Mouse (Mus musculus) liver, embryonic 13.5 days (tissue): ENCODE data around the gene Olfr1012. TPM values are rescaled to one million over a fixed set of nuclear protein-coding genes. Genes with fewer than 3 reads are reported as not detected.
"Not testable (repeated sequence)": the region's sequence is repeated elsewhere in the genome, so short reads cannot be mapped to it uniquely, and the experiment has no call there.

ENCODE experiments used
- ATAC-seq: fragments of 200-750 bp; cut with Nextera tagmentation; 2 replicates; pipeline ENCODE4 v1.8.0; 2017; ENCODE audit warnings: low read depth, mild to moderate bottlenecking, moderate number of reproducible peaks, moderate library complexity
- DNase-seq: peaks from one replicate; pipeline ENCODE4 v3.0.0; 2022
- H3K27ac ChIP-seq: fragments of 300-500 bp; sonication (generic); 2 replicates; pipeline ENCODE4 v1.5.1; 2015; ENCODE audit warnings: moderate library complexity, mild to moderate bottlenecking, inconsistent platforms
- H3K27me3 ChIP-seq: fragments of 300-500 bp; sonication (generic); 2 replicates; pipeline ENCODE4 v1.6.1; 2015; ENCODE audit warnings: mild to moderate bottlenecking, inconsistent platforms
- H3K36me3 ChIP-seq: fragments of 300-500 bp; sonication (generic); 2 replicates; pipeline ENCODE4 v1.6.1; 2015; ENCODE audit warnings: mild to moderate bottlenecking, inconsistent platforms
- H3K4me1 ChIP-seq: fragments of 300-500 bp; sonication (generic); replicated peaks from 2 replicates; pipeline ENCODE4 v1.6.1; 2015; ENCODE audit warnings: inconsistent platforms
- H3K4me2 ChIP-seq: fragments of 300-500 bp; sonication (generic); 2 replicates; pipeline ENCODE4 v1.6.1; 2015; ENCODE audit warnings: inconsistent platforms, mild to moderate bottlenecking, moderate library complexity
- H3K4me3 ChIP-seq: fragments of 300-500 bp; sonication (generic); replicated peaks from 2 replicates; pipeline ENCODE4 v1.5.1; 2015; ENCODE audit warnings: mild to moderate bottlenecking, inconsistent platforms
- H3K9ac ChIP-seq: fragments of 300-500 bp; sonication (generic); 2 replicates; pipeline ENCODE4 v1.6.1; 2015; ENCODE audit warnings: mild to moderate bottlenecking, inconsistent platforms
- H3K9me3 ChIP-seq: fragments of 300-500 bp; sonication (generic); replicated peaks from 2 replicates; pipeline ENCODE4 v1.6.1; 2016; ENCODE audit warnings: inconsistent platforms
- WGBS: fragments of 180-500 bp; shearing (Covaris S2); methylation state at CpG from one replicate; pipeline ENCODE4 v1.1.7; 2015; ENCODE audit not compliant: insufficient replicate concordance; 5-methylcytosine and 5-hydroxymethylcytosine counted together
- polyA plus RNA-seq: library from polyadenylated mRNA; unstranded; fragments of >200 nt; fragmentation: Nextera tagmentation; extraction: Ambion mirVana; gene quantifications from 2 replicates; pipeline ENCODE4 v1.2.1, GENCODE M21; 2015

Olfr1012 gene
- polyA plus RNA-seq: not detected in 2 replicates

DNA sequence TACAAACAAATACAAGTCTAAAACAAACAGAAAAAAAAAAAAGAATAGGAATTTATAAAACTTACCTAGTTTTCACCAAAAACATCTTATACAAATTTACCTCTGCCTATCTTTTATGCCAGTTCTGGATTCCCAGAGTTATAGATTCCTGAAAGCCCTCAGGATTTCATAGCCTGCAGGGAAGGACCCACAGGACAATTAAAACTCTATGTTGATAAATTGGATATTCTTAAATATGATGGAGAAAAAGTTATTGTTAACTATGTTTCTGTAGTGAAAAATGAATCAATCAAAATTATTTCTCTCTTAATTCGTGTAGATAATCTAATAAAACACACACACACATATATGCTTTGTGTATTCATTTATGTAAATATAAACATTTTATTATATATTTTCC is at the start of gene Olfr1012:
TSS of gene Olfr1012 (minus strand) at position 101 of the 400 bp plus-strand sequence.
- Histone ChIP-seq H3K27me3 (no peaks in the 10 kb centered on the region), H3K27ac (no peak within 1 kb of the TSS), H3K9ac (no peak within 1 kb of the TSS), H3K9me3 (no peaks in the 10 kb centered on the region), H3K4me2 (no peak within 1 kb of the TSS), H3K4me1 (no peaks in the 10 kb centered on the region), H3K4me3 (no peak within 1 kb of the TSS), H3K36me3 (no peaks in the 10 kb centered on the region)
- DNase-seq: no peak
- no peak for ATAC-seq
- 34% methylated on average over 1 of the region's 1 CpGs for WGBS

DNA sequence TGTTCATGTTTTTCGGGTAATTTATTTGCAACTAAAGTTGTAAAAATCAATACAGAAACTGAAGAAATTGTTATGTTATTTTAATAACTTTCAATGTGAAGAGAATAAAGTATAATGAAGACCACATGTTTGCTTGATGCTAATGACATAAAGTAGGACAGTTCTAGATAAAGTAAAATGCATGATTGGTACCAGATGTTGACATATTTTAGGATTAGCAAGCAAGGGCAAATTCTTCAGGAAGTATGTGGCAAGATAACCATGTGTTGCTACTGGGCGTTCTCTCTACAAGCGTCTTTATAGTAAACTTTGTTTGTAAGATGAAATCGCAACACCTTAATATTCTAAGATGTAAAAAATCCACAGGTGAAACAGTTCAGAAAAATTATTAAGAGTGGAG is 41.9 kb upstream of the Olfr1012 start:
- Histone ChIP-seq H3K4me3 (no peak overlapping the region), H3K36me3 (no peaks in the 10 kb centered on the region), H3K27ac (no peak overlapping the region), H3K9ac (no peak overlapping the region), H3K27me3 (no peaks in the 10 kb centered on the region), H3K9me3 (no peaks in the 10 kb centered on the region), H3K4me2 (no peak overlapping the region), H3K4me1 (no peaks in the 10 kb centered on the region)
- WGBS: 70% methylated on average over 4 of the region's 4 CpGs
- no peak for ATAC-seq
- DNase-seq: no peak

DNA sequence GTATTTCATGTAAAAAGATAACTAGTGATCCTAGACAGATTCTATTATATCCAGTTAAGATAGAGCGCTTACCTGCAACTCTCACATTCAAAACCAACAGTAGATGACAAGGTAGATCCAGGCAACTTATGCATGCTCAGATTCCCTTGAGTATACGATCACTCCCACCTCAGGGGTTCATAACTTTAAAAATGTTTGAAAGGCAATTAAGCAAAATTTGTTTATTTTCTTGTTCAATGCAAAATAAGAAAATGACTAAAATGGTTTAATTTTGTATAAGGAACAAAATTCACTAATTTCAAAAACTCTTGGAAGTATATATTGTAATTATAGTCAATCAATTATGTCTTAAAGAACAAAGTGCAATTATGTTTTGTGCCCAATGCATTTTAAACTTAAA is 39.9 kb upstream of the Olfr1012 start, which contains the start of gene Olfr1016:
TSS of gene Olfr1016 (minus strand) at position 101 of the 400 bp plus-strand sequence.
- no peaks in the 10 kb centered on the region for H3K27me3 ChIP-seq
- no peaks in the 10 kb centered on the region for H3K36me3 ChIP-seq
- 62% methylated on average over 2 of the region's 2 CpGs for WGBS

DNA sequence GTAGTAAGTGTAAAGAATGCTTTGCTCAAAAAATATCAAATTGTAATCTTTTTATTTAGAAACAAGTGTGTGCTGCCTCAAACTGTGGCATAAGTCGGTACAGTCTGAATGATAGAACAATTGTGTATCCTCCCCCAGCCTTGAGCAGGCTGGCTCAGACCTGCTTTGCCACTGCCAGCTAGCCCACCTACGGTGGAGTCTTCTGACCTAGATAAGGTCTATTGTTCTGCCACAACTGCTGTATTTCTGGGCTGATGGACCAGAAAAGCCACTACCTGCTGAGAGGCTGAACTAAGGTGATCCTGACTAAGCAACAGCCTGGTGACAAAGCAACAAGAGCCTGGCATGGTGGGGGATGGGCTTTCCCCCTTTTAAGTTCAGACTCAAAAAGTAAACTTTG is 29.8 kb upstream of the Olfr1012 start:
- Histone ChIP-seq H3K9me3 (no peaks in the 10 kb centered on the region), H3K4me1 (no peaks in the 10 kb centered on the region), H3K27ac (no peak overlapping the region), H3K9ac (no peak overlapping the region), H3K4me2 (no peak overlapping the region), H3K36me3 (no peaks in the 10 kb centered on the region), H3K4me3 (no peak overlapping the region), H3K27me3 (no peaks in the 10 kb centered on the region)
- 48% methylated on average over 2 of the region's 2 CpGs for WGBS
- ATAC-seq (no peak), DNase-seq (no peak)

More for the DNA sequence above, 39.9 kb upstream of the Olfr1012 start, which contains the start of gene Olfr1016:
- no peaks in the 10 kb centered on the region for H3K4me1 ChIP-seq
- H3K27ac ChIP-seq: no peak within 1 kb of the TSS
- no peak for DNase-seq
- no peak within 1 kb of the TSS for H3K4me3 ChIP-seq
- H3K9me3 ChIP-seq: no peaks in the 10 kb centered on the region
- H3K9ac ChIP-seq: no peak within 1 kb of the TSS
- H3K4me2 ChIP-seq: no peak within 1 kb of the TSS
- no peak for ATAC-seq

DNA sequence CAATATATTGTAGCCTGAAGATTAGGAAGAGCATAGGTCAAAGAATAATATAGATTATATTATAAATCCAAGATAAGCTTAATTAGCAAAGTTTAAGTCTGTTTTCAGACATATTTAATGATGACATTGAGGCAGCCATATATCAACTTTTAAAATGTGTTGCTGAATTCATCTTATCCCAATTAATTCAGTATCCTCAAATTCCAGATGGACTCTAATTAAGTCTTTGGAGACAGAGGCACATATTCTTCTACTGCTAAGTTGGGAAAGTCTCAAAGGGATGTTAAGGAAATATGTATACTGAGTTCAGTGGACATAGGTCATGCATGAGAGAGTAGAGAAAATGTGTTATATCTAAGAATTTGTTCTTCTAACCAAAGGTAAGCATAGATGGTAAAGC is 19.2 kb upstream of the Olfr1012 start, which contains the start of gene Olfr1015:
TSS of gene Olfr1015 (plus strand) at position 301 of the 400 bp plus-strand sequence.
- no peaks in the 10 kb centered on the region for H3K27me3 ChIP-seq
- DNase-seq (no peak), ATAC-seq (no peak)
- H3K36me3 ChIP-seq: no peaks in the 10 kb centered on the region
- H3K9ac ChIP-seq: no peak within 1 kb of the TSS
- no peak within 1 kb of the TSS for H3K4me3 ChIP-seq
- H3K4me1 ChIP-seq: no peaks in the 10 kb centered on the region
- H3K9me3 ChIP-seq: no peaks in the 10 kb centered on the region
- no peak within 1 kb of the TSS for H3K27ac ChIP-seq
- H3K4me2 ChIP-seq: no peak within 1 kb of the TSS

DNA sequence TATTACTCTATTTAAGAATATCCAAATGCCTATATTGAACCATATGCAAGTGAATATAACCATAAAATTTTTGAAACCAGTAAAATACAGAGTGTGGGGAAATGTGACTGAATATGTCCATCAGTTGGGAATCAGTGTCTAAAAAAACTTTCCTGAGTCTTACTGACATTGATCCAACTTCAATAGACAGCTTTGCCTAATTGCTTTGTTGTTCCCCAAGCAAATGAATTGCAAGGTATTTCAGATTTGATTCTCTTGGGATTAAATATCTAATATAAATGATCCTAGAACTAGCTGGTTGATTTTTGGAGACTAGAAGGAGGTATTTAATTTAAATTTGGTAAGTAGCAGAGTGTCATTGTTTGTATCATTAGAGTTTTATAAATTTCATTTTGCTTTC is 9.8 kb upstream of the Olfr1012 start, which contains the start of gene Olfr1014:
TSS of gene Olfr1014 (plus strand) at position 301 of the 400 bp plus-strand sequence.
- ATAC-seq (no peak), DNase-seq (no peak)
- H3K9me3 ChIP-seq: no peaks in the 10 kb centered on the region
- no peak within 1 kb of the TSS for H3K9ac ChIP-seq
- no peaks in the 10 kb centered on the region for H3K36me3 ChIP-seq
- H3K4me1 ChIP-seq: no peaks in the 10 kb centered on the region
- no peaks in the 10 kb centered on the region for H3K27me3 ChIP-seq
- no peak within 1 kb of the TSS for H3K4me2 ChIP-seq
- no peak within 1 kb of the TSS for H3K27ac ChIP-seq
- H3K4me3 ChIP-seq: no peak within 1 kb of the TSS

DNA sequence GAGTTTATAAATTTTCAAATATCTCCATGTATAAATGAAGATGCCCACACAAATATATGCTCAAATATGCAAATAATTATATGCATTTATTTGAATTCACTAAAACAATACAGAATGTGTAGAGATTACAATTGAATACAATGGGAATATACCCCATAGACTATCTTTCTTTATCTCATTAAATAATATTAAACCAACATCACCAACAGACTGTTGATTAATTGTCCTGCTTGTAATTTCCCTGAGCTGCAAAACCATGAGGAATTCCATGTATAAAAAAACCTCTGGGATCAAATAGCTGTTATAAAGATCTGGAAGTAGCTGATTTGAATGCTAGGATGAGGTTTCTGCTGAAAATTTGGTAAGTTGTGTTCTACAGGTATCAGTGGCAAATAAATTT is 4.2 kb upstream of the Olfr1012 start, which contains the start of gene Olfr1013:
TSS of gene Olfr1013 (plus strand) at position 301 of the 400 bp plus-strand sequence.
- Histone ChIP-seq H3K4me3 (no peak within 1 kb of the TSS), H3K27ac (no peak within 1 kb of the TSS), H3K4me2 (no peak within 1 kb of the TSS), H3K27me3 (no peaks in the 10 kb centered on the region), H3K4me1 (no peaks in the 10 kb centered on the region), H3K36me3 (no peaks in the 10 kb centered on the region), H3K9ac (no peak within 1 kb of the TSS), H3K9me3 (no peaks in the 10 kb centered on the region)
- ATAC-seq (no peak), DNase-seq (no peak)

DNA sequence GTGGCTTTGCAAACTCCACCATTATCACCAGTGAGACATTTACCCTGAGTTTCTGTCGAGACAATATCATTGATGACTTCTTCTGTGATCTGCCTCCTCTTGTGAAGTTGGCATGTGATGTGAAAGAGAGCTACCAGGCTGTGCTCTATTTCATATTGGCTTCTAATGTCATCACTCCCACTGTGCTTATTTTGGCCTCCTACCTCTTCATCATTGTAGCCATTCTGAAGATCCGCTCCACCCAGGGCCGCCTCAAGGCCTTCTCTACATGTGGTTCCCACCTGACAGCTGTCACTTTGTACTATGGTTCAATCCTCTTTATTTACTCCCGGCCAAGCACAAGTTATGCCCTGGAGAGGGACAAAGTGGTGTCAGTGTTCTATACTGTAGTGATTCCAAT is 8.7 kb downstream of the Olfr1012 start:
- Histone ChIP-seq H3K4me3 (no peak overlapping the region), H3K36me3 (no peaks in the 10 kb centered on the region), H3K4me2 (no peak overlapping the region), H3K4me1 (no peaks in the 10 kb centered on the region), H3K9ac (no peak overlapping the region), H3K27me3 (no peaks in the 10 kb centered on the region), H3K27ac (no peak overlapping the region), H3K9me3 (no peaks in the 10 kb centered on the region)
- 64% methylated on average over 4 of the region's 4 CpGs for whole genome bisulfite sequencing
- ATAC-seq (no peak), DNase-seq (no peak)

DNA sequence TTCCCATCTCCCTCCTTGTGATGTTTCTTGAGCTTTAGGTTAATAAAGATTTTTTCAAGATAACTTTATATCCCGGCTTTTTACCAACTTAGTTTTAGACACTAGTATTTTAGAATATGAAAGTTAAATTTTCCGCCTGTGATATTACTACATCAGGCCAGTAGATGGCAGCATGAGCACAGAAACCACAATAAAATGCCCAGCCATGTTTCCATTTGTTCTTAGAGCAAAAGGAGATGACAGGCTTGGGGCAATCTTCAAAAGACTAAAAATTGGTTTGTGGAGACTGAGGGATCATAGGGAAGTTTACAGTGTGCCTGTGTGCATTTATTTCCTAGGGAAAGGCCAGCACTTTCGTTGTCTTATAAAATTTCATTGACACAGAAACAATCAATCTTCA is 36.8 kb downstream of the Olfr1012 start:
- Histone ChIP-seq H3K27me3 (no peaks in the 10 kb centered on the region), H3K27ac (no peak overlapping the region), H3K36me3 (no peaks in the 10 kb centered on the region), H3K9ac (no peak overlapping the region), H3K4me2 (no peak overlapping the region), H3K4me3 (no peak overlapping the region), H3K4me1 (no peaks in the 10 kb centered on the region), H3K9me3 (no peaks in the 10 kb centered on the region)
- ATAC-seq: no peak
- WGBS: 11% methylated on average over 3 of the region's 3 CpGs
- DNase-seq: no peak

DNA sequence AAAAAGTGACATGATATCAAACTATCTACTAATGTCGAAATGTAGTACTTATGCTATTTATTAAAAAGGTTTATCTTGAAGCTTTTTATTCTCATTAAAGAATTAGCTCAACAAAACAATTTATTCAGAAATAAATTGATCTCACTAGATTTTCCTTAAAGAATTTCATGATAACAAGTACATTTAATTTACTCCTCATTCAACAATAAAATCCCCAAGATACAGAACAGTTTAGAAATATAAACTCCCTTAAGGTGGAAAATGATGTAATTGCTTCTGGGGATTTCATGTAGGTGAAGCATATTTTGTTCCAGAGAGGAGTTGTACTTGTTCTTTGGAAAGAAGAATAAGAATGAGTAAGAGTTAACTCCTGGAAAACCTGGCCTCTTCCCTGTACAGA is 47.4 kb downstream of the Olfr1012 start, which contains the start of gene Olfr1009:
TSS of gene Olfr1009 (plus strand) at position 301 of the 400 bp plus-strand sequence.
- Histone ChIP-seq H3K9me3 (no peaks in the 10 kb centered on the region), H3K27me3 (no peaks in the 10 kb centered on the region), H3K9ac (no peak within 1 kb of the TSS), H3K4me1 (no peaks in the 10 kb centered on the region), H3K4me2 (no peak within 1 kb of the TSS), H3K4me3 (no peak within 1 kb of the TSS), H3K36me3 (no peaks in the 10 kb centered on the region), H3K27ac (no peak within 1 kb of the TSS)
- DNase-seq (no peak), ATAC-seq (no peak)
- 50% methylated on average over 1 of the region's 1 CpGs for WGBS

DNA sequence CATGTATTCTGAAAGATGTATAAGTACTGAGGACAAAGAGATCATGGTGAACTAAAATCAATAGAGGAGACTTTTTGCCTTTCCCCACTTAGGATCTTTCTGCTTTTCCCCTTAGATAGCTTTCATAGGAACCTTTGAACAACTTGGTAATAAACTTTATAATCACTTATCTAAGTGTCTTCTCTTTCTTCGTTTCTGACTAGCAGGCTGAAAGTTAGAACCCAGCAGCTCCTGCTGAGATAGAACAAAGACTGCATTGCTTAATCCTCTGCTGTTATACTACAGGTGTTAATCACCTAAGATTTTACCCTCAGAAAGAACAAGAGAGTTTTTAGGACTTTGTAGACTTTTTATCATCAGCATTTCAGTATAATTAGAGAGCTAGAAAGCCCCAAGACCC is 51.4 kb downstream of the Olfr1012 start:
- WGBS: 35% methylated on average over 1 of the region's 1 CpGs
- H3K36me3 ChIP-seq: no peaks in the 10 kb centered on the region
- no peak for ATAC-seq
- no peak overlapping the region for H3K27ac ChIP-seq
- no peaks in the 10 kb centered on the region for H3K9me3 ChIP-seq
- H3K9ac ChIP-seq: no peak overlapping the region
- no peak for DNase-seq
- H3K27me3 ChIP-seq: no peaks in the 10 kb centered on the region
- no peaks in the 10 kb centered on the region for H3K4me1 ChIP-seq
- H3K4me2 ChIP-seq: no peak overlapping the region
- H3K4me3 ChIP-seq: no peak overlapping the region

DNA sequence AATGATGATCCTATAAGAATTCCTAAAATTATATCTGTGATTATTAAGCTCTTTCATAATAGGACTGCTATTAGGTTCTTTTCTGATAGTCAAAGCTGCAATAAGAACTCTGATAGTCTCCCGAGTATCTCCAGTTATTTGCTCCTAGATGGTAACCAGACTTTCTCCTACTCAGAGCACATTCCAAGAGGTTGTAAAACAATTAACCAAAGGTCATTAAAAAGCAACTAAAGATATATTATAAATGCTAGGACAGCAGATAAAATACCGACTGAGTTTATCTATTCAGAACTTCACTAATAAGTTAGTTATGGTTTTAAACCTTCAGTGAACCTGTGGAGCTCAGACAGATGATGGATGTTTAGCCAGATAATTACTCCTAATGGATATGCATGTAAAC is 51.9 kb downstream of the Olfr1012 start:
- DNase-seq: not testable (repeated sequence)

More for the DNA sequence above, 51.9 kb downstream of the Olfr1012 start:
- not testable (repeated sequence) for H3K27me3 ChIP-seq, H3K36me3 ChIP-seq, ATAC-seq, H3K27ac ChIP-seq, H3K9me3 ChIP-seq, H3K4me3 ChIP-seq, H3K4me1 ChIP-seq, H3K9ac ChIP-seq, H3K4me2 ChIP-seq
- WGBS: 49% methylated on average over 2 of the region's 2 CpGs
